Mouse (Mus musculus) heart, postnatal 0 days (tissue): ENCODE measurements around the gene Tmem104.

ENCODE experiments used
- CTCF ChIP-seq: IDR thresholded peaks from 2 replicates; pipeline ENCODE4 v1.5.1; 2016; ENCODE audit warnings: antibody characterized with exemption, control low read depth, low read depth
- EP300 ChIP-seq: IDR thresholded peaks from 2 replicates; pipeline ENCODE4 v1.6.1; 2016; ENCODE audit warnings: antibody characterized with exemption, low read depth

DNA sequence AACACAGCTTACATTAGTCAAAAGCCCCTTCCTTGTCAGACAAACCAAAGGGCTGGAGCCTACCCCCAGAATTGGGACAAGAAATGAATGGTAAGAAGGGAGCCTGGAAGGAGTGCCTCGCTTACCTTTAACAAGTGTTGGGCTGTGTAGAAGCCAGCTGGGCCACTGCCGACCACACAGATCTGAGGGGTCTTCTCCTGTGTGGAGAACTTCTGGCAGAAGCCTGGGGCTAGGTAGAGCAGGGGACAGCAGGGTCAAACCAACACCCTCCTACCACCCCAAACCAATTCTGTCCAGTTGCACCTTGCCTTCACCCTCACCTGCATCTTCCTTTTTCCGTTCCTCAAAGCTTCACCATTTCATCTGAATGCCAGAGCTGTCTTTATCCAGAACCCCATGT lies 88.7 kb downstream of the Tmem104 start:
- TF ChIP-seq CTCF: no peak
- no peak for TF ChIP-seq EP300
